Mouse (Mus musculus) stomach, embryonic 16.5 days (tissue): ENCODE data around the gene Nadk. TPM values are rescaled to one million over a fixed set of nuclear protein-coding genes. Genes with fewer than 3 reads are reported as not detected.
"Not testable (repeated sequence)": the region's sequence is repeated elsewhere in the genome, so short reads cannot be mapped to it uniquely, and the experiment has no call there.

Source experiments
- ATAC-seq: fragments of 200-750 bp; cut with Nextera tagmentation; 2 replicates; pipeline ENCODE4 v1.8.0; 2017; ENCODE audit warnings: moderate number of reproducible peaks, moderate TSS enrichment; ENCODE audit not compliant: insufficient read depth, low FRiP score
- H3K27ac ChIP-seq: fragments of 300-500 bp; sonication (generic); 2 replicates; pipeline ENCODE4 v1.5.1; 2014; ENCODE audit warnings: low read length
- H3K27me3 ChIP-seq: fragments of 300-500 bp; sonication (generic); 2 replicates; pipeline ENCODE4 v1.6.1; 2014; ENCODE audit warnings: low read length, control low read depth, mixed read lengths; ENCODE audit not compliant: control insufficient read depth, insufficient read depth
- H3K36me3 ChIP-seq: fragments of 300-500 bp; sonication (generic); 2 replicates; pipeline ENCODE4 v1.6.1; 2014; ENCODE audit warnings: low read length; ENCODE audit not compliant: control insufficient read depth, insufficient read depth
- H3K4me1 ChIP-seq: fragments of 300-500 bp; sonication (generic); 2 replicates; pipeline ENCODE4 v1.6.1; 2014; ENCODE audit warnings: low read length, control low read depth, mixed read lengths; ENCODE audit not compliant: control insufficient read depth, insufficient read depth
- H3K4me2 ChIP-seq: fragments of 300-500 bp; sonication (generic); 2 replicates; pipeline ENCODE4 v1.6.1; 2014; ENCODE audit warnings: low read depth, low read length, mixed read lengths
- H3K4me3 ChIP-seq: fragments of 300-500 bp; sonication (generic); replicated peaks from 2 replicates; pipeline ENCODE4 v1.5.1; 2014; ENCODE audit warnings: mild to moderate bottlenecking, low read length
- H3K9ac ChIP-seq: fragments of 300-500 bp; sonication (generic); 2 replicates; pipeline ENCODE4 v1.6.1; 2014; ENCODE audit warnings: low read length
- H3K9me3 ChIP-seq: fragments of 300-500 bp; sonication (generic); replicated peaks from 2 replicates; pipeline ENCODE4 v1.6.1; 2016; ENCODE audit warnings: low read length, control low read depth; ENCODE audit not compliant: control insufficient read depth
- WGBS: fragments of 180-500 bp; shearing (Covaris S2); extraction: QIAGEN DNeasy Blood & Tissue Kit; methylation state at CpG from one replicate; pipeline ENCODE4 v1.1.7; 2014; 5-methylcytosine and 5-hydroxymethylcytosine counted together
- polyA plus RNA-seq: library from polyadenylated mRNA; unstranded; fragments of >200 nt; fragmentation: Nextera tagmentation; extraction: Ambion mirVana; gene quantifications from 2 replicates; pipeline ENCODE4 v1.2.1, GENCODE M21; 2015

Nadk gene
- polyA plus RNA-seq, 1 experiment from 2014 or later, result 85.5 TPM

DNA sequence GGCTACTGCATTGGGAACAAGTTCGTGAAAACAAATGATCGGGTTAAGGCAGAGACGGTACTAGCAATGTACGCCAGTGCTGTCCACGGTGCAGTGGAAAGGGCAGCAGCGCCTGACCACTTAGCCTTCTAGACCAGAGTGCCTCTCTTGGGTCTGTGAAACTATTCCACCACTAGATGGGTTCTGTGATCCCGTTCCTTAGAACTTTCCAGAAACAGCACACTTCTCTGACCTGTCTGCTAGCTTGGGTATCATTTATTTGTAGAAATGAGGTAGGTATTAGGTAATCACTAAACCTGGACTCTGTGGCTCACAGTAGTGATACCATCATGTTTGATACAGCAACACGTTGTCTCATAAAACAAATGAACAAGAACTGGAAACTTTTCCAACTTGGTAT lies 4.4 kb downstream of the Nadk start:
- Histone ChIP-seq H3K27ac (no peak overlapping the region), H3K36me3 (no peaks in the 10 kb centered on the region), H3K9me3 (no peaks in the 10 kb centered on the region), H3K4me1 (peaks cover 26% of the 10 kb centered on the region), H3K9ac (no peak overlapping the region), H3K27me3 (no peaks in the 10 kb centered on the region), H3K4me2 (no peak overlapping the region), H3K4me3 (no peak overlapping the region)
- WGBS, result 45% methylated on average over 8 of the region's 8 CpGs
- ATAC-seq, result no peak

- WGBS, result 33% methylated on average over 2 of the region's 2 CpGs
- no peak overlapping the region for H3K27ac ChIP-seq
- H3K9ac ChIP-seq, result no peak overlapping the region
- no peak overlapping the region for H3K4me2 ChIP-seq
- no peak for ATAC-seq
- peaks cover 13% of the 10 kb centered on the region for H3K4me1 ChIP-seq
- H3K9me3 ChIP-seq, result no peaks in the 10 kb centered on the region
- no peaks in the 10 kb centered on the region for H3K27me3 ChIP-seq
- H3K36me3 ChIP-seq, result no peaks in the 10 kb centered on the region
- H3K4me3 ChIP-seq, result no peak overlapping the region
Observed at GRCm38 (mm10) chr4:155568170-155568569, 6.0 kb downstream of the Nadk start.

DNA sequence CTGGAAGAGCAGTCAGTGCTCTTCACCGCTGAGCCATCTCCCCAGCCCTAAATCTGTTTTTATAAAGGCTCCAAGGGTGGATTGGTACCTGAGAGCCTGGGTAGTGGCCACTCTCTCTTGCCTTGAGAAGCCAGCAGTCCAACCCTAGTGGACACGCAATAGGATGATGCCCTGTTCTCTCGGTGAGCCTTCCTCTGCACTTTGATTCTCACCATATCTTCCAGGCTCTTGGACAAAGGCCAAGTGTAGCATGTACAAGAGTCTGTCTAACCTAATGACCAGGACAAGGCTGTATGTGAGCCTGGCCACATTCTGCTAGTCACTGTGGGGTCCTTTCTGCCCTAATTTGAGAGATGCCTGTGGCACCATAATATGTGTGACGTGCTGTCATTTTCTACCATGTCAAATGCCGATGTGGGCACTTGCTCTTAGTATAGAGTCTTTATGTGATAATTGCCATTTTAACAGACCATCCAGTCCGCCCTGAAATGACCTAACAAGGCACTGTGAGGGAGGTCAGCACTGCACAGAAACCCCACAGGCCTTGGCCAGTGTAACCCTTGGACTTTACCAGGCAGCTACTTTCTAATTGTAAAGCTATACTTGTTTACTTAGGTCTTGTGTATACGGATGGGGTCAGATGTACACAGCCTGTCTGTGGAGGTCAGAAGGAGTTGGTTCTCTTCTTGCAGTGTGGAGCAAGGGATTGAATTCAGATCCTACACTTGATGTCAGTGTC lies 6.6 kb downstream of the Nadk start:
- WGBS, result 85% methylated on average over 7 of the region's 7 CpGs
- Histone ChIP-seq H3K9ac (no peak overlapping the region), H3K4me2 (no peak overlapping the region), H3K27me3 (no peaks in the 10 kb centered on the region), H3K9me3 (no peaks in the 10 kb centered on the region), H3K4me3 (no peak overlapping the region), H3K36me3 (no peaks in the 10 kb centered on the region), H3K4me1 (peaks cover 13% of the 10 kb centered on the region), H3K27ac (no peak overlapping the region)
- no peak for ATAC-seq

GRCm38 (mm10) chr4:155569818-155570217 lies 7.6 kb downstream of the Nadk start:
- no peak overlapping the region for H3K27ac ChIP-seq
- H3K4me2 ChIP-seq, result no peak overlapping the region
- peaks cover 9% of the 10 kb centered on the region for H3K4me1 ChIP-seq
- H3K4me3 ChIP-seq, result no peak overlapping the region
- ATAC-seq, result no peak
- 90% methylated on average over 6 of the region's 6 CpGs for WGBS
- H3K27me3 ChIP-seq, result no peaks in the 10 kb centered on the region
- no peaks in the 10 kb centered on the region for H3K36me3 ChIP-seq
- H3K9me3 ChIP-seq, result no peaks in the 10 kb centered on the region
- H3K9ac ChIP-seq, result no peak overlapping the region

GRCm38 (mm10) chr4:155570315-155570714 lies 8.1 kb downstream of the Nadk start:
- H3K4me1 ChIP-seq, H3K27me3 ChIP-seq, H3K4me3 ChIP-seq, H3K36me3 ChIP-seq, H3K4me2 ChIP-seq, H3K9ac ChIP-seq, H3K9me3 ChIP-seq, ATAC-seq, H3K27ac ChIP-seq: not testable (repeated sequence)
- 87% methylated on average over 11 of the region's 11 CpGs for WGBS

- H3K4me2 ChIP-seq, result no peak overlapping the region
- no peak overlapping the region for H3K9ac ChIP-seq
- no peaks in the 10 kb centered on the region for H3K36me3 ChIP-seq
- no peaks in the 10 kb centered on the region for H3K4me1 ChIP-seq
- no peaks in the 10 kb centered on the region for H3K9me3 ChIP-seq
- ATAC-seq, result no peak
- H3K27me3 ChIP-seq, result no peaks in the 10 kb centered on the region
- WGBS, result 74% methylated on average over 2 of the region's 2 CpGs
- no peak overlapping the region for H3K4me3 ChIP-seq
- no peak overlapping the region for H3K27ac ChIP-seq
Observed at GRCm38 (mm10) chr4:155571442-155571841, 9.3 kb downstream of the Nadk start.

- Histone ChIP-seq H3K36me3 (no peaks in the 10 kb centered on the region), H3K4me1 (no peaks in the 10 kb centered on the region), H3K9me3 (no peaks in the 10 kb centered on the region), H3K4me3 (no peak overlapping the region), H3K27ac (no peak overlapping the region), H3K4me2 (no peak overlapping the region), H3K9ac (no peak overlapping the region), H3K27me3 (no peaks in the 10 kb centered on the region)
- no peak for ATAC-seq
- 91% methylated on average over 2 of the region's 2 CpGs for WGBS
Observed at GRCm38 (mm10) chr4:155573155-155573554, 11.0 kb downstream of the Nadk start.

- H3K4me3 ChIP-seq, result no peak overlapping the region
- no peak for ATAC-seq
- H3K4me2 ChIP-seq, result no peak overlapping the region
- H3K9ac ChIP-seq, result no peak overlapping the region
- no peaks in the 10 kb centered on the region for H3K27me3 ChIP-seq
- no peaks in the 10 kb centered on the region for H3K36me3 ChIP-seq
- no peaks in the 10 kb centered on the region for H3K4me1 ChIP-seq
- H3K9me3 ChIP-seq, result no peaks in the 10 kb centered on the region
- 91% methylated on average over 9 of the region's 9 CpGs for WGBS
- no peak overlapping the region for H3K27ac ChIP-seq
Observed at GRCm38 (mm10) chr4:155573876-155574275, 11.7 kb downstream of the Nadk start.

DNA sequence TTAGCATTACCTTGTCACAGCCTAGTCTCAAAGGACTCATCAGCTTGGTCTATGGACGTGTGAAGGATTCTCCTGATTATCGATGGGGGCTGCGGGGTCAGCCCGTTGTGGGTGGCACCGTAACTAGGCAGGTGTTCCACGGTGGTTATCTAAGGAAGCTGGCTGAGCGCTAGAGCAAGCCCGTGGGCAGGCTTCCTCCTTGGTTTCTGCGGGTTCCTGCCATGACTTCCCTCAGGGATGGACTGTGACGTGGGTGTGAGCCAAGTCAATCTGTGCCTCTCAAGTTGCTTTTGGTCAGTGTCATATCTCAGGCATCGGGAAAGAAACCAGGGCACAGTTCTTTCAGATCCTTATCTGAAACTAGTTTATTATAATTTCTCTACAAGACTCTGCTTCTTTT lies 12.8 kb downstream of the Nadk start:
- no peak overlapping the region for H3K4me2 ChIP-seq
- no peaks in the 10 kb centered on the region for H3K9me3 ChIP-seq
- no peaks in the 10 kb centered on the region for H3K4me1 ChIP-seq
- H3K36me3 ChIP-seq, result no peaks in the 10 kb centered on the region
- no peak overlapping the region for H3K27ac ChIP-seq
- no peak overlapping the region for H3K4me3 ChIP-seq
- H3K9ac ChIP-seq, result no peak overlapping the region
- 80% methylated on average over 11 of the region's 11 CpGs for WGBS
- no peaks in the 10 kb centered on the region for H3K27me3 ChIP-seq
- ATAC-seq, result no peak
